Mouse (Mus musculus) common myeloid progenitor, adult 5-6 weeks (primary cell): ENCODE data around the gene Hbq1a. TPM values are rescaled to one million over a fixed set of nuclear protein-coding genes. Genes with fewer than 3 reads are reported as not detected.
A peak's percentile ranks its signal among the peaks of the same experiment; 100 is the strongest.

Experiments
- ATAC-seq: replicated peaks from 2 replicates; pipeline ENCODE4 v1.8.0; 2016; ENCODE audit warnings: low read depth, mild to moderate bottlenecking, moderate TSS enrichment, inconsistent platforms; ENCODE audit not compliant: poor library complexity, severe bottlenecking
- total RNA-seq: library from RNA; stranded (forward); fragments of 200-1000, 187-1606 nt; gene quantifications from 2 replicates; pipeline ENCODE4 v1.2.3, GENCODE M21; 2017

Hbq1a gene
- total RNA-seq, 1 experiment from 2014 or later: not detected

DNA sequence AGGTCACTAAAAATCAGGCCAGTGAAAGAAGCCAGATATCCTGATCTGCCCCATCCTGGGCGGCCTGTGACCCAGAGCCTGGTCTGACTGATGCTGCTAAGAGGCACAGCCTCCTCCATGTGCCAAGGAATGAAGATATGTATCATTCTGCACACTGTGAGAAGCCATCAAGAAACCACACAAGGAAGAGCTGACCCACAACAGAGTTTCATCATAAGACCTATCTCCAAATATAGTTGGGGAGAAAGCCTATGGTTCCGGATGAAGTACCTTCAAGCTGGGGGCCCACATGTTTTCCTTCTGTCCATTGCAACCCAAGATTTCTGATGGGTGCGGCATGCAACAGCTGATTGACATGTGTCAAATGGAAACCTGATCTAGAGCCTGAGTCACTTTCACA lies 16.1 kb downstream of the Hbq1a start:
- 0 out of 2 replicates have a peak, but pooled peaks have one; percentile 14 for ATAC-seq

DNA sequence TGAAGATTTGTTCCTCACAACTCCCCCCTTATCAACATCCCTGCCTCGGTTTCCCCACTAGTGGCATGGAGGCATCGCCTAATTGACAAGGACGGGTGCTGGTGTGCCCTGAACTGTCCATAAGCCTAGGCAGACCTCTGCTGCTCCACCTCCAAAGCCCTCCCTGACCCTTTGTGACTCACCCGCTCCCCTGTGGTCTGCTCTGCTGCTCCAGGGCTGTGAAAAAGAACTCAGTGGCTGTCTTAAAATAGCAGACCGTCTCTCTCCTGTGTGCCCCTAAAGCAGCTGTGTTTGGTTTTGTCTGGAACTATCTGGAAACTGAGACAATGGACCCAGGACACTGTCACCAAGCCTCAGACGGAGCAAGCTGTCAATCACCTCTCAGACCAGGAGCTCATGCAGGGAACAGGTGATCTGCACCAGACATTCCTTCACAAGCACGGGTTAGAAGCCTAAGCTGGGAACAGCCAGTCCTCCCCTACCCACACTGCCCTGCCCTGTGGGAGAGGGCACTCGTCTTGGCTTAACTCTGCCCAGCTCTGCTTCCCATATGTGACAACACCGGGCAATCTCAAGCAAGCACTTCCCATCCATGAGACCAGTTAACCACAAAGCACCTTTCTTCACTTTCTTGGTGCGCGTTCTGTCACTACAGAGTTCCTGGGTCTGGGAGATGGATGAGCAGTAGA lies 20.8 kb downstream of the Hbq1a start:
- no peak for ATAC-seq

DNA sequence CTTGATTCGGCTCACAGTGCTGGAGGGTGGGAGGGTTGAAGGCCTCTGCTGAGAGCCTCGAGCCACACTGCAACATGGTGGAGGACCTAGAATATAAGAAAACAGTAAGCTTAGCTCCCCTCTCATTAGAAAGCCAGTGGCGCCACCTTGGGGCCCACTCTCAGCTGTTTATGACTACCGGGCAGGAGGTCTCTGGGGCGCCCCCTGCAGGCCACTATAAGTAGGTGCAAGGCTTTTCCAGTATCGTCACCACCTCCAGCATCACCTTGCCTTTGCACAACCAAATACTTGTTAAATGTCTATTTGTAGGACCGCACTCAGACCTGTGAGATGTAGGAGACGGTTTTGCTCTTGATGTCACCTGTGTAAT lies 21.3 kb downstream of the Hbq1a start:
- ATAC-seq: peak; percentile 84

DNA sequence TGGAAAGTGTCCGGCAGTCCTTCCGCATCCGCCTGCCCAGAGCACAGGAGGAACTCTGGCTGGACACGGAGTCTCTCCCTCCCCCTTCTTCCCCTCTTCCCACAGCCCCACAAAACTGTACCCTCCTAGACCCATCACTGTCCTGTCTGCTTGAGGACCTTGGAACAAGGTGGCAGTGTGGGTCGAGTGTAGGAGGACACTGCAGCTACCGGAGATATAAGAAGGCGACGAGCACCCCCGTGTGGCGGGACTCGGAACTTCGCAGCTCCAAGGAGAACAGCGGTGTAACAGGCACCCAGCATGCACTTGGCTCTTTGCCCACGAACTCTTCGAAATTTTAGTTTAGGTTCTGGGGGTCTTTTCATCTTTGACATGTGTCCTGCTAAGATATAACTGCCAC lies 24.7 kb downstream of the Hbq1a start:
- peak; percentile 89 for ATAC-seq

DNA sequence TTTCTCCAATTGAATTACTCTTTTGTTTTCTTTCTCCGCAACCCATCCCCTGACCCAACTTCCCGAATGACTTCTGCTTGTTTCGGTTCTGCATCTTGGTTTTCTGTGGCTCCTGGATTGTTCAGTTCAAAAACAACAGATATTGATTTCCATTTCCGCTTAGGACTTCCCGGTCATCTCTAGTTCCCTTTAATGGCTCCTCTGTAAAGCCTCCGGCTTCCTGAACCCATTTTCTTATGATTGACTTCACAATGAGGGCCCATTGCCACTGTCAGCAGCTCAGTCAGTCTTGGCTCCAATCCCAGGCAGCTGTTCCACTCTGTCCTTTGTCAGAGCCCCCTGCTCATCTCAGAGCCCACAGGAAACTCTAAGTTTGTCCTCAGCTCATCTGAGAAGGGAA lies 31.2 kb downstream of the Hbq1a start:
- ATAC-seq: peak; percentile 79

DNA sequence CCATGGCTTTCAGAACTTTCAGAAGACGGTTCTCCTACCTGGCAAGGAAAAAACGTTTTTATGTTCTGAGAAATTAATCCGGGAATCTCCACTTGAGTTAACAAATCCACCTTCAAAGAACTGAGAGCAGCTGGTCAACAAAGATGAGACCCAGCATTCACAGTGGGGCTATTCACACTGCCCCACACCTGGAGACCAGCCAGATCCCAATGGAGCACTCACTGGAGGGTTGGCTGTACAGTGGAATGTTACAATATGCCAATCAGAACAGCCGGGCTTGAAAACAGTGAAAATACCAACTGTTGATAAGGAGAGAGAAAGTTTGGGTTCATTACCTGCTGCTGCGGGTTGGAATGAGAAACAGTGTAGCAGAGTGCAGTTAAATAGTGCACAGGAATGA lies 32.0 kb downstream of the Hbq1a start:
- ATAC-seq: no peak

DNA sequence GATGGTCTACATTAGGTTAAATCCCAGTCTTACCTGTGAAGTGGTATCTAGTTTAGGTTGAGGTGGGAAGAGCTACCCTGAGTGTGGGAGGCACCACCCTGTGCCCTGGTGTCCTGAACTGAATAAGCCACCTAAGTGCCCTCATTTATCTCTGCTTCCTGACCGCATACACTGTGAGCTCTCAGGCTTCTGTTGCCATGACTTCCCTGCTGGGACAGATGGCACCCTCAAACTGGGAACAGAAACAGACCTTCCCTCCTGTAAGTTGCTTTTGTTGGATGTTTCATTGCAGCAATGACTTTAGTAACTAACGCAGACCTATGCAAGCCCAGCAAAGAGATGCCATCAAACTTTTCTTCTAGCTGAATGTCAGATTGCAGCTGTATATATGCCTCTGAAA lies 33.4 kb downstream of the Hbq1a start:
- peak; percentile 68 for ATAC-seq

DNA sequence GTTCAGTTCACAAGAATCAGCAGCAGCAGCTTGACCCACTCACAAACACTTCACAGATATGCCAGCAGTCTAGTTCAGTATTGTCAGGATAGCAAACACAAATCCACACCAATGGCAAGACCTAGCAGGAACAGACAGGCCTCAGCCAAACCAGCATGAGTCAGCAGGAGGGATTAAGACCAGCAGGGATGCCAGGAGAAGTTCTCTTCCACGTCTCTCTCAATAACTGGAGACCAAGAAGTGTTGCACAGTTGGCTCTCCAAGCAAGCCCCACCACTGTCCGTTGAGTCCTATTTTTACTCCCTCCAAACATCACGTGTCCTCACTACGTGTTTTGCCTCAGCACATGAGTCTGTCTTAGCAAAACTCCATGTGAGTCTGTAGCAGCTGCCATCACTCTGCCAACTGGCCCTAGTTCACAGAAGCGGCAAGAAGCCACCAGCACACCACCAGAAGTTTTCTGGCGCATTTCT lies 36.6 kb downstream of the Hbq1a start:
- no peak for ATAC-seq

DNA sequence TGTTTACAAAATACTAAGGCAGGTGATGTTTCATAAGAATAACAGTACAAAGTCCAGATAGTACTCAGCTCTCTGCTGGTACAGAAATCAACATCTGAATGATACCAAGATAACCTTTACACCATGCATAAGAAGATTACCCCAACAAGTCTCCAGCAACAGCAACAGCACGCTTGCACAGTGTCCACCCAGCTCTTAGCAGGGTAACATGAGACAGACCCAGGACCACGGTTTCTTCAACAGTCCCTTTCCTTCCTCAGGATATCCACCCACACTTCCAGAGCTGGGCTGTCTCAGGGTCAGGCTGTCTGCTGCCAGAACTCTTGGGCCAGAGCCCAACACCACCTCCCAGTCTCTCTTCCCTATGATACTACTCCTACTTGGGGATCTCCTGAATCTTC lies 39.3 kb downstream of the Hbq1a start:
- no peak for ATAC-seq

DNA sequence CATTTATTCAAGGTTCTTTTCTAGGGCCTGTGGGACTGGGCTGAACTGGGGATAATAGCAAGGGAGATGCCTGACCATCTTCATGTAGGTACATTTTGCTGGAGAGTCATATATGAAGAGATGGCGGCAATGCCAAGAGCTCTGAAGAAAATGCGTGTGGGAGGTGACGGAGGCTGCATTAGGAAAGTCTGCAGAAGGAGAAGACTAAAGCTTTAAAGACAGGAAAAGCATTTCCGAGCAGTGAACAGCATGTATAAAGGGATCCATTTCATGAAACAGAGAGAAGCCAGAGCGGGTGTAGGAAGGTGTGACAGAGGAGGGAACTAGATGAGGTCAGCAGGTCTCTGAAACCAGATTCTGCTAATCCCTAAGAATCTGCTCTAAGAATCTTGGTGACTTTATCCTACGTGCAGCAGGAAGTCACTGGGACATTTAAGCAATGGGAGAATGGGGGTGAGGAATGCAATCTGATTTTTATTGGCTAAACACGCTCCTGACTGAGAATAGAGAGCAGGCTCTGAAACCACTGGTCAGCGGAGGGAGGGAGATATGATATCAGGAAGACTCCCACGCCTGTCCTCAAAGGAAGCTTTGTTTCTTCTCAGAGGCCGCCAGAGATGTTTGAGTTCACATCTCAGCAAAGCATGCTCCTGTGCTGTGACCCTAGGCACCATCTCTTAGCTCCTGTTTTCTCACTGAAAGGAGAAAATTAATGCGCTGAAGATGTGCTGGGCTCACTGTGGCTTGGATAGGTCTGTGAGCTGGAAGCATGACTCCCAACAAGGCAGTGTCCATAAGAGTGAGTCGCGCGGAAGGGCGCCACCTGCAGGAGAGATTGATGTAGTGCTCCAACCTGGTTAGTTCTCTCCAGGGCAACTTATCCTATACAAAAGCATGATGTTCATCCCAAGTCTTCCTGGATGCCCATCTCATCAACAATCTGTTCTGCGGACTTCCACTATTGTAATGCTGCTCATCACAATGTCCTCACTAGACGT lies 40.9 kb downstream of the Hbq1a start:
- peak; percentile 61 for ATAC-seq

DNA sequence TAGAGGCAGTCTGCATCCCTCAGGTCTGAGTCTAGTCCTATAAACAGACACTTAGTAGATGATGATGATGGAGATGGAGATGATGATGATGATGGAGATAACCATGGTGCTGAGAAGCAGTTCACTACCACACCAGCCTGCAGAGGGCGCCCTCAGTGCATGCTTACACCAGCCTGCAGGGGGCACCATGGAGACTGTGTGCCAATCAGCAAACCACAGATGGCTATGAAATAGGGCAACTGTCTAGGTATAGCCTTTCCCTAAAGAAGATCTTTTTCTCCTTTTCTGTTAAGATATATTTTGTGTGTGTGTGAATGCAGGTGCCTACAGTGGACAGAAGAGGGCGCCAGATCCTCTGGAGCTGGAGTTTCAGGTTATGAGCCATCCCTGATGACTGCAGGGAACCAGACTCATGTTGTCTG lies 42.9 kb downstream of the Hbq1a start:
- ATAC-seq: peak; percentile 71

DNA sequence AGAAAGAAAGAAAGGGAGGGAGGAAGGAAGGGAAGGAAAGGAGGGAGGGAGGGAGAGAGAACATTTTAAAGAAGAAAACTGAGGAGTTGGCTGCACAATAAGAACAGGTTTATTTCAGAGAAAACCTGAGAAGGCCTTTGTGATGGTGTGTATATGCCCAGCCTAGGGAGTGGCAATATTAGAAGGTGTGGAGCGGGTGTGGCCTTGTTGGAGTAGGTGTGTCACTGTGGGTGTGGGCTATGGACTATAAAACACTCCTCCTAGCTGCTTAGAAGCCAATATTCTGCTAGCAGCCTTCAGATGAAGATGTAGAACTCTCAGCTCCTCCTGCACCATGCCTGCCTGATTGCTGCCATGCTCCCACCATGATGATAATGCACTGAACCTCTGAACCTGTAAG lies 43.5 kb downstream of the Hbq1a start:
- no peak for ATAC-seq

DNA sequence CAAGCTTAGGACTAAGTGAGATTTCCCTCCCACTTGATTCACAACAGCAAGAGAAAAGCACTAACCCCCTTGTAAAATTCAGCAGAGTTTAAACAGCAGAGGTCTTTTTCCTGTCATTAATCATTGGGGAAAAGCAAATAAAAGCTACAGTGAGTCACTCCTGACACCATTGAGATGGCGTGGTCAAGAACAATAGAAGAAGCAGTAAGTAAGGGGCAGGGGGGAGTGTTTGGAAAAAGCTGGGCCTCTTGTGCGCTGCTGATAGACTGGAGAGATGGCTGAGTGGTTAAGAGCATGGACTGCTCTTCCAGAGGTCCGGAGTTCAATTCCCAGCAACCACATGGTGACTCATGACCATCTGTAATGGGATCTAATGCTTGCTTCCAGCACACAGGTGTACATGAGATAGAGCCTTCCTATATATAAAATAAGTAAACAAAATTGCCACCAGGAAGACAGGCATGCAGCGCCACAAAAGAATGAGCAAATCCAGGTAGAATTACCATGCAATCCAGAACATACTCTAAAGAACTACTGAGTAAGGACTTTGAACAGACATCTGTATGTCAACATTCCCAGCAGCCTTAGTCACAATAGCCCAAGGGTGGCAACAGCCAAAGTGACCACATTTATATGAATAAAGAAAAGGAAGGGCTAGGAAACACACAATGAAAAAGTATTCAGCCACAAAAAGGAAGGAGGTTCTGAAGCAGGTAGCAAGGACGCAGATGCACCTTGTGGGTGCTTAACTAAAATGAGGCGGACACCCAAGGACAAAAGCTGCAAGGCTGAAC lies 45.8 kb downstream of the Hbq1a start:
- ATAC-seq: no peak

DNA sequence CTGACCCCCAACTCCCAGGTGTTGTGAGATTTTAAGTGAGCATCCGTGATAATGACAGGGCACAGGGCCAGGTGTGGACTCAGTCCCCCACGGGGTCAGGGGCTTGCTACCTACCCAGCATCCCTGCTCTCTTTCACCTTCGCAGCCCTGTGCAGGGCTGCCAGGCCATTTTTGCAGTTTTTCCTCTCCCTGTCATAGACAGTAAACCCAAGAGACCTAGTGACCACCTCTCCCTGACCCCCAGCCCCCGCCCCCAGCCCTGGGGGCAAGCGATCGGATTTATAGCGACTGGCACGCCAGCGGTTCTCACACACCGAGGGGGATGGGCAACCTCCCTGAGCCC lies 47.4 kb downstream of the Hbq1a start:
- ATAC-seq: no peak

DNA sequence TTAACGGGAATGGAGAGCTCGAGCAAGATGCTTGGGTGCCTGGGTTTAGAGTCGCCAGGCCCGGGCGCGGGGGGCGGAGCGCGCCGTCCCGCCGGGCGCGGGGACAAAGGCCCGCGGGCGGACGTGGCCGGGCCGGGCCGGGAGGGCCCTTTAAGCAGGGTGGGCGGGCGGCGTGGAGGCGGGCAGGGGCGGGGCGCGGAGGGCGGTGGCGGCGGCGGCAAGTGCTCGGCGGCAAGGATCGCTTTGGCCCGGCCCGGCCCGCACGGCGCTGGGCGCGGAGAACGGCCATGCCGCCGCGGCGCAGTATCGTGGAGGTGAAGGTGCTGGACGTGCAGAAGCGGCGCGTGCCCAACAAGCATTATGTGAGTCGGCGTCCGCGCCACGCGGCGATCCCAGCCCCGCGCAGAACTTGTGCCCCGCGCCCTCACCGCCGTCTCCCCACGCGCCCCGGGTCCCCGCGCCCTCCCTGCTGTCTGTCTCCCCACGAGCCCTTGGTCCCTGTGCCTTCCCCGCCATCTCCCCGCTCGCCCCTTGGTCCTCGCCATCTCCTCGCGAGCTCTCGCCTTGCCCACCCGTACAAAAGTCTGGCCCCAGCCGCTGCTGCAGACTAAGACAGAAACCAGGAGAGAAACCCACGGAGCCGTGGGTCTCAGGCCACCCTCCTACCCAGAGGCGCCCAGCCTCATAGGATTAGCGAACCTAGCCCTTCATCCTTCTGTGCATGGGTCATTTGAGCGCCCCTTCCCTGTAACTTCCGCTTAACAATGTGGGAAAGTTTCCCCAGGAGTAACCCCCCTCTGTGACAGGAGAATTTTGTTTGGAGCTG lies 48.0 kb downstream of the Hbq1a start, which contains the start of gene Sh3pxd2b:
Sh3pxd2b (plus strand) TSS at position 214 of the 826 bp plus-strand sequence.
- no peak for ATAC-seq

DNA sequence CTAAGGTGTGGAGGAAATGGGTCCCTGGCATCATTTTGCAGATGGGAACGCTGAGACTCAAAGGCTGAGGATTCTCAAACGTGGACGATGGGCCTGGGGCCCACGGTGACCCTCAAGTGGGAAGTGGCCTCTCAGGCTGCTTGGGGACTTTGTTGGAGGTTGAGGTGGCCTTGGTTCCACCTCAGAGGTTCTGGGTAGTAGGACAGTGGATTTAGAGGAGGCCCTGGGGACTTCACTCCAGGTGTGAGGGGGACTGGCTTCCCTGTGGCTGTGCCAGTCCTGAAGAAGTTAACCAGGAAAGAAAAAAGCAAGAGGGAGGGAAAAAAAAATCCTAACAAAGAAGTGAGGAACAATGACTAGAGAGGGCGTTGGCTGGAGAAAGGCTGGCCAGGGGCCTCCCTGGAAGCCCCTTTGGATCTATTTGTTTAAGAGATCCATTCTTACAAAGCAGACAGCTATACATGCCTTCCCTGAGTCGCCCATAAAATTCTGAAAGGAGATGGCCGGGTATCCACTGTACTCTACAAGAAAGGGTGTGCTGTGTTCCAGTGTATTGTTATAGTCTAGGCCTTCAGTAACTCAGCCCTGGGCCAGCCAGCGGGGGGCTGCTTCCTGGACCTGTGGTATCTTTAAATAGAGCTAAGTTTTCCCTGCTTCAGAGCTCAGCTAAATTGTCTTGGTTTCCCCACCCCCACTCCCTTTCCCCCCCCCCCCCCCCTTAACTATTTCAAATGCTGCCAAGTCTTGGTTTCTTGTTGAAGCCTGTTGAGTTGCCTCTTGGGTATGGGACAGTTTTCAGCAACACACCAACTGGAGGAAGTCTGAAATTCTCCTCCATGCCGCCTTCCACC lies 48.8 kb downstream of the Hbq1a start:
- ATAC-seq: no peak

DNA sequence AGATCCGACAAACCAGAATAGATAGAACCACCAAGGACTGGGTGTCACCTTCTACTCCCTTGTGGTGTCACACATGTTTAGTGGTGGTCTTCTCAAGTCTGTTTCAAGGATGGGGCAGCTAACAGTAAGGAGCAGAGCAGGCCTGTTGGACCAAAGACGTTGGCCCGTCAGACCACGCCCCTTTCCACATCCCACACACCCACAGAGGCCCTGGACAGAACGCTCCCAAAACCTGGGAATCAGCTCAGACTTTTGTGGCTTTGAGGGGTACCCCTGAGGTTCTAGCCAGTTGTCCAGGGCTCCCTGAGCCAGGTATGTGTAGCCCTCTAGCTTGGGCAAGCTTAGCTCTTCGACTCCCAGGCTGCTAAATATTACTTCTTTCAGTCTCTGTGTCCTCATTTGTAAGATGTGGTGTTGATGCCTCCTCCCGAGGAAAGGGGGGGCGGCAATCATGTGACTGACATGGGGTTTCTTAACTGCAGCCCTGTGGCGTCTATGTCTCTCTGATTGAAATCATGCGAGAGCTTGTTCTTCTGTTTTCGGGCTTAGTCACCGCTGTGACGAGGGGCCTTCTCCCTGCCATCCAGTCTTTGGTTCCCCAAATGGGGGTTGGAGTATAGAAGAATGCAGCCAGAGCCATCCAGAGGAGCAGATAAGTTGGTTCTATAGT lies 49.5 kb downstream of the Hbq1a start:
- ATAC-seq: peak; percentile 77
